Mouse (Mus musculus): ENCODE results near the gene Itgam. TPM values are rescaled to one million over a fixed set of nuclear protein-coding genes. Genes with fewer than 3 reads are reported as not detected.
A peak's percentile ranks its signal among the peaks of the same experiment; 100 is the strongest.

Itgam gene
- total and polyA plus RNA-seq, 3 experiments: 2.2 to 9.1 (median 5.5) TPM

- no peak for DNase-seq
Measured at GRCm38 (mm10) chr7:128057860-128058259, 4.6 kb upstream of the Itgam start.

GRCm38 (mm10) chr7:128058576-128058975, 3.9 kb upstream of the Itgam start:
- DNase-seq: no peak

GRCm38 (mm10) chr7:128059091-128059490, 3.3 kb upstream of the Itgam start:
- DNase-seq: no peak

GRCm38 (mm10) chr7:128063211-128063781, 856 bp downstream of the Itgam start:
- no peak for DNase-seq

GRCm38 (mm10) chr7:128065547-128065946, 3.1 kb downstream of the Itgam start:
- DNase-seq: no peak

GRCm38 (mm10) chr7:128067847-128068246, 5.4 kb downstream of the Itgam start:
- DNase-seq: no peak

GRCm38 (mm10) chr7:128069844-128070243, 7.4 kb downstream of the Itgam start:
- no peak for DNase-seq

- DNase-seq: no peak
Measured at GRCm38 (mm10) chr7:128071816-128072215, 9.4 kb downstream of the Itgam start.

- no peak for DNase-seq
Measured at GRCm38 (mm10) chr7:128080012-128080411, 17.6 kb downstream of the Itgam start.

- peak; percentile 9 for DNase-seq
Measured at GRCm38 (mm10) chr7:128089141-128089540, 26.7 kb downstream of the Itgam start.

- no peak for DNase-seq
Measured at GRCm38 (mm10) chr7:128098135-128098534, 35.7 kb downstream of the Itgam start.

GRCm38 (mm10) chr7:128100742-128101357, 38.4 kb downstream of the Itgam start:
- DNase-seq: no peak

GRCm38 (mm10) chr7:128105246-128105645, 42.8 kb downstream of the Itgam start:
- DNase-seq: no peak

GRCm38 (mm10) chr7:128107462-128107861, 45.0 kb downstream of the Itgam start:
- DNase-seq: no peak

- DNase-seq: no peak
Measured at GRCm38 (mm10) chr7:128110314-128110713, 47.9 kb downstream of the Itgam start.

GRCm38 (mm10) chr7:128112131-128112530, 49.7 kb downstream of the Itgam start:
- no peak for DNase-seq

- no peak for DNase-seq
Measured at GRCm38 (mm10) chr7:128114371-128115105, 52.1 kb downstream of the Itgam start.

GRCm38 (mm10) chr7:128115211-128115958, 52.9 kb downstream of the Itgam start:
- no peak for DNase-seq

GRCm38 (mm10) chr7:128116396-128116795, 54.0 kb downstream of the Itgam start:
- no peak for DNase-seq

GRCm38 (mm10) chr7:128119726-128120490, 57.5 kb downstream of the Itgam start:
- no peak for DNase-seq
